Mouse (Mus musculus) liver, embryonic 14.5 days (tissue): ENCODE measurements around the gene Prr22. TPM values are rescaled to one million over a fixed set of nuclear protein-coding genes. Genes with fewer than 3 reads are reported as not detected.

Experiments
- ATAC-seq: fragments of 200-750 bp; cut with Nextera tagmentation; 2 replicates; pipeline ENCODE4 v1.8.0; 2017; ENCODE audit warnings: moderate number of reproducible peaks, mild to moderate bottlenecking, moderate library complexity; ENCODE audit not compliant: insufficient read depth
- DNase-seq, 3 experiments: peaks; one replicate each; pipeline ENCODE4 v3.0.0-alpha.2; 2012 to 2013; ENCODE audit warnings: low read depth in 3 of 3, low spot score in 3 of 3
- H3K27ac ChIP-seq: fragments of 300-500 bp; sonication (generic); 2 replicates; pipeline ENCODE4 v1.5.1; 2014; ENCODE audit warnings: moderate library complexity, mild to moderate bottlenecking, control low read depth, inconsistent platforms
- H3K27me3 ChIP-seq: fragments of 300-500 bp; sonication (generic); 2 replicates; pipeline ENCODE4 v1.6.1; 2014; ENCODE audit warnings: mild to moderate bottlenecking, low read length, moderate library complexity; ENCODE audit not compliant: control insufficient read depth, insufficient read depth
- H3K36me3 ChIP-seq: fragments of 300-500 bp; sonication (generic); replicated peaks from 2 replicates; pipeline ENCODE4 v1.6.1; 2014; ENCODE audit warnings: low read depth; ENCODE audit not compliant: control insufficient read depth, insufficient read depth
- H3K4me1 ChIP-seq, 2 experiments: fragments of 200-500 bp in 1 of 2; fragments of 300-500 bp in 1 of 2; sonication (generic) in 1 of 2; replicated peaks; 2 replicates each; pipeline ENCODE4 v1.6.1; 2012 to 2014; ENCODE audit warnings: antibody characterized with exemption in 1 of 2, inconsistent platforms in 1 of 2, low read length in 1 of 2; ENCODE audit not compliant: control insufficient read depth in 2 of 2, insufficient read depth in 2 of 2
- H3K4me2 ChIP-seq: fragments of 300-500 bp; sonication (generic); 2 replicates; pipeline ENCODE4 v1.6.1; 2014; ENCODE audit warnings: low read depth, mild to moderate bottlenecking, control low read depth, moderate library complexity
- H3K4me3 ChIP-seq, 2 experiments: fragments of 200-500 bp in 1 of 2; fragments of 300-500 bp in 1 of 2; sonication (generic) in 1 of 2; 2 replicates each; pipeline ENCODE4 v1.5.1; 2012 to 2014; ENCODE audit warnings: low read depth in 2 of 2, low read length in 2 of 2, mild to moderate bottlenecking in 2 of 2, control low read depth in 1 of 2, inconsistent platforms in 1 of 2, moderate library complexity in 1 of 2; ENCODE audit not compliant: insufficient read depth in 1 of 2
- H3K9ac ChIP-seq: fragments of 300-500 bp; sonication (generic); replicated peaks from 2 replicates; pipeline ENCODE4 v1.6.1; 2014; ENCODE audit warnings: mild to moderate bottlenecking, control low read depth, moderate library complexity
- H3K9me3 ChIP-seq: fragments of 300-500 bp; sonication (generic); 2 replicates; pipeline ENCODE4 v1.6.1; 2016; ENCODE audit warnings: low read length, mixed read lengths; ENCODE audit not compliant: control insufficient read depth
- CTCF ChIP-seq: IDR thresholded peaks from 2 replicates; pipeline ENCODE4 v1.5.1; 2016; ENCODE audit warnings: antibody characterized with exemption, low read depth, control low read depth
- EP300 ChIP-seq: IDR thresholded peaks from 2 replicates; pipeline ENCODE4 v1.6.1; 2016; ENCODE audit warnings: antibody characterized with exemption, low read depth
- WGBS: fragments of 180-500 bp; shearing (Covaris S2); extraction: QIAGEN DNeasy Blood & Tissue Kit; methylation state at CpG from one replicate; pipeline ENCODE4 v1.1.7; 2014; ENCODE audit not compliant: insufficient replicate concordance; 5-methylcytosine and 5-hydroxymethylcytosine counted together
- polyA plus RNA-seq, 2 experiments: library from polyadenylated mRNA; depleted of rRNA in 1 of 2; stranded (reverse) in 1 of 2; unstranded in 1 of 2; fragments of >200 nt; fragmentation: Nextera tagmentation in 1 of 2; extraction: Ambion mirVana in 1 of 2; gene quantifications; 2 replicates each; pipeline versions ENCODE4 v1.2.1 to v1.2.3; 2012 to 2014

The Prr22 gene
- polyA plus RNA-seq, 2 experiments, result 0.52 to 1.2 TPM

DNA sequence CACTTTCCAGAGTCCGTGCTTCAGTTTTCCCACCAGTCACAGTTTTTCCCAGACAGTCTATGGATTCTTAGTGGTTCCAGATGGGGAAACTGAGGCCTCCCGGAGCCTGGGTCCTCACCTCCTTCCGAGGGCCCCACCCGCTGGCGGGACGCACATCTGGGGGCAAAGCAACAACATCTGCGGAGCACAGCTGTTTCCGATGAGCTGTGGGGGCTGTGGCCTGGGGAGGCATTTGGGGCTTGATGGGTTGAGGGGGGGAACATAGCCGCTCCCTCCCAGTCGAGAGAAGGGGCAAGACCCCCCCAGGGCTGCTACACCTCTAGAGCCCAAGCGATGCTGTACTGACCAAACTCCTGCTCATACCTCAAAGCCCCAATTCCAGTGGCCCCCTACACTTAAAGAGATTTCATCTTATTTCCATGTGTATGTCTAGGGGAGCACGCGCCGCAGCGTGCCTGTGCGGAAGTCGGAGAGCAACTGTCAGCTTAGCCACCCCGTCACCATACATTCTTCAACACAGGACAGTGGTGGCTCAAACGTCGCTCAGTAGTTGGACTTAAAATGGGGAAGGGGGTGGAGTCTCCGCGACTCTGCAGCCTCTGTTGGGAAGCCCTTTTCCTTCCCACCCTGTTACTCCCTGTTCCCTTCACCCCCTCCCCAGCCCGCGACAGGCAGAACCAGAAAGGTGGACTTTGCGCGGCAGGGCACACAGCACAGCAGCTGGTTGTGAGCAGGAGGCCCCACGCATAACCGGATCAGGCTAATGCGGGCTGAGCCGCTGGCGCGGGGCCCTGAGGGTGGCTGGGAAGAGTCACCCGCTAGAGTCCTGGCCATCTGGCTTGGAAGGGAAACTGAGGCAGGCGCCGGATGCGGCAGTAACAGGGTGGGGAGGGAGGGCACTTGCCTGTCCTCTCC lies 15.5 kb upstream of the Prr22 start:
- Histone ChIP-seq H3K4me1 (peaks cover 12 to 15% of the 10 kb centered on the region in 2 experiments), H3K9me3 (no peaks in the 10 kb centered on the region), H3K36me3 (no peaks in the 10 kb centered on the region), H3K27ac (no peak overlapping the region), H3K4me3 (peak overlapping the region in 1 of 2 experiments; percentile 4; a peak in 1 of 4 replicates), H3K4me2 (peak overlapping the region; percentile 21), H3K27me3 (peaks cover 69% of the 10 kb centered on the region), H3K9ac (no peak overlapping the region)
- TF ChIP-seq EP300, result no peak
- TF ChIP-seq CTCF, result no peak
- 7% methylated on average over 36 of the region's 36 CpGs for WGBS
- no peak for ATAC-seq
- DNase-seq, result no peak

DNA sequence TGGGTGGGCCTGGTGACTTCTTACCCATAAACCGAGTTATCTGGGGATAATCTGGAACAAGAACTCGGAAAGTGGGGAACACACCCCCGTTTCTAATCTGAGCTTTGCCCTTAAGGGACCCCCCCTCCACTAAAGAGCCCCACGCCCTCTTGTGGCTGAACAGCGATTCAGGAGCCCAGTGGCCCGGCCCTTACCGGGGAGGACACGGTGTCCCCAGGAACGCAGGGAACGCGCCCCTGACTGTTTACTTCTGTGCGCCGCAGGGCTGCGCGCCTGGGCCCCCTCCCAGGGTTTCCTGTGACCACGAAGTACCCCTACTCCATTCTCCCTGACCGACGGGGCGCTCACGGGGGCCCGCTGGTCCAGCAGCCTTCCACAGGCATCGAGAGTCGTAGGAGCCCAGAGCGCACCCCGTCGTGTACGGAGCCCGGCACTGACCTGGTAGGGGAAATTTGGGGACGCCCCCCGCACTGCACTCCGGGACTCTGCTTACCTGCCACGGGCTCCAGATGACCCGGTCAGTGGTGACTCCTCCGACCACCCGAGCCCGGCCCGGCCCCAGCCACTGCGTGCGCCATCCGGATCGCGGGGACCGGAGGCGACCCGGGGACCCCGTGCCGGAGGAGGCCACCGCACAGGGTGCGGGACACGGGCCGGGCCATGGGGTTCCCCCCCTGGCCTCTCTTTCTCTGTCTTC lies 13.2 kb upstream of the Prr22 start:
- no peak for DNase-seq
- Histone ChIP-seq H3K27me3 (peaks cover 55% of the 10 kb centered on the region), H3K9me3 (no peaks in the 10 kb centered on the region), H3K4me2 (peak overlapping the region; percentile 82), H3K27ac (no peak overlapping the region), H3K4me1 (peaks cover 19 to 23% of the 10 kb centered on the region in 2 experiments), H3K36me3 (no peaks in the 10 kb centered on the region), H3K4me3 (peak overlapping the region; percentile 10 to 48; a peak in 3 of 4 replicates), H3K9ac (peak overlapping the region; percentile 54)
- under 1% methylated on average over 51 of the region's 51 CpGs for WGBS
- ATAC-seq, result 0 out of 2 replicates have a peak, but pooled peaks have one; percentile 1
- peak; percentile 70 for TF ChIP-seq CTCF
- TF ChIP-seq EP300, result no peak

DNA sequence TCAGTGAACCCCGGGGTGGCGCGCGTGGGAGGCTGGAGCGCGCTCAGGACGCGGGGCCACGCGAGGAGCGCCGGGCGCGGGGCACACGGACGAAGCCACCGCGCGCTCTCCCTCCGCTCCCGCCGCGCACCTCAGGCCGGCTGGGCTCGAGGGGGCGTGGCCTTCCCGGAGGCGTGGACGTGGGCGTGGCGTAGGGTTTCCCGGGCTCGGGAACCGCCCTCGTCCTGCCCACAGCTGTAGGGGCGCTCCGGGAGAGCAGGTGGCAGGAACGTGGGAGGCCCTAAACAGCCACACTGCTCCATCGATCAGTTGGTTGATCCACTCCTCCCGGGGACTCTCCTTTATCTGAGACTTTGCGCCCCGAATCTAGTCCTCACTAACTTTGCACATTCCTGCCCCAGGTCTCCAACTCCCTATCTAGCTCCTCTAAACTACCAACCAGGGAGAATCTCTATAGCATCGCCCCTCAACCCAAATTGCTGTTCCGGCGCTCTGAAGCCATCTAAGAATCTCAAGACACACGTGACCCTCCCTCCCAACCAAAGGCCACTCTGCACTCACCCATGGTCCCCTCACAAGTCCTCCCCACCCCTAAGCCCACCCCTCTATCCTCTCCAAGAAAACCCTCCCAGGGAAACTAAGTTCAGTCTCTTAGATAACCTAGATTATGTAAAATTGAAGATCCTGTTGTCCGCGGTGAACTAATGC lies 12.5 kb upstream of the Prr22 start, which contains the start of gene Nrtn:
Nrtn (minus strand) TSS at position 115 of the 708 bp plus-strand sequence.
- under 1% methylated on average over 48 of the region's 48 CpGs for WGBS
- Histone ChIP-seq H3K4me3 (peak within 1 kb of the TSS; percentile 10 to 48), H3K27ac (peak within 1 kb of the TSS; percentile 45), H3K27me3 (peaks cover 49% of the 10 kb centered on the region), H3K4me2 (peak within 1 kb of the TSS; percentile 82), H3K9ac (peak within 1 kb of the TSS; percentile 54), H3K4me1 (peaks cover 22 to 28% of the 10 kb centered on the region in 2 experiments), H3K9me3 (no peaks in the 10 kb centered on the region), H3K36me3 (no peaks in the 10 kb centered on the region)
- ATAC-seq (peak; percentile 58), DNase-seq (peak; percentile 70 to 75 (median 71))
- no peak for TF ChIP-seq EP300
- no peak for TF ChIP-seq CTCF

DNA sequence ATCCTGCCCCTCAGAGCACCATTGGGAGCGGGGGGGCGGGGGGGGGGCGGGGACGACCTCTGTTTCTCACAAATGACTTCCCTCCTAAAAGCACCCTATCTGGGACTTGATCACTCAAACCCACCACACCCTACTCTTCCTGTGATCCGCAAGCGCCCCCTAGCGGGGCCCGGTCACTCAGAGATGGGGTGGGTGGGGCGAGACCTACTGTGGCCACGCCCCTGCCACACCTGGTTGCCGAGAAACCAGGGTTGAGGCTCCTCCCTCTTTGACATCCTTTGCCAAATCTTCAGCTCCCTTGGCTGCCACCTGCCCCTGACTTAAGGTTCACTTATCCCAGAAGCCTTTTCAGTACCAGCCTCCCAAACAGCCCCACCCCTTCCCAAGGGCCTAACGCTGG lies 11.9 kb upstream of the Prr22 start:
- TF ChIP-seq CTCF (peak; percentile 79), EP300 (no peak)
- Histone ChIP-seq H3K36me3 (no peaks in the 10 kb centered on the region), H3K4me1 (peaks cover 28 to 34% of the 10 kb centered on the region in 2 experiments), H3K4me2 (peak overlapping the region; percentile 82), H3K4me3 (peak overlapping the region in 1 of 2 experiments; percentile 48; a peak in 1 of 4 replicates), H3K9me3 (no peaks in the 10 kb centered on the region), H3K27ac (peak overlapping the region; percentile 45), H3K9ac (no peak overlapping the region), H3K27me3 (peaks cover 44% of the 10 kb centered on the region)
- ATAC-seq (peak; percentile 15; the same call in 1 of the 2 replicates), DNase-seq (peak; percentile 50 to 78 (median 52))
- WGBS, result 7% methylated on average over 12 of the region's 12 CpGs
